Mouse (Mus musculus) ES-E14 (cell line): Measurements from ENCODE around the gene Ell3. TPM values are rescaled to one million over a fixed set of nuclear protein-coding genes. Genes with fewer than 3 reads are reported as not detected.

Experiments
- DNase-seq: peaks from one replicate; pipeline ENCODE4 v3.0.0-alpha.2; 2013; ENCODE audit warnings: low read depth, low spot score
- H3K27ac ChIP-seq: 2 replicates; pipeline ENCODE4 v1.5.1; 2012; ENCODE audit warnings: low read depth, mild to moderate bottlenecking, low read length, moderate library complexity, mixed read lengths; ENCODE audit not compliant: poor library complexity, insufficient read depth, severe bottlenecking
- H3K36me3 ChIP-seq: 2 replicates; pipeline ENCODE4 v1.6.1; 2012; ENCODE audit warnings: mild to moderate bottlenecking, low read length, moderate library complexity, mixed read lengths; ENCODE audit not compliant: control insufficient read depth, poor library complexity, insufficient read depth, severe bottlenecking
- H3K4me1 ChIP-seq, 2 experiments: fragments of 150-350 bp in 1 of 2; sonication (generic) in 1 of 2; 2 replicates each; pipeline ENCODE4 v1.6.1; 2012; ENCODE audit warnings: low read length in 2 of 2, mild to moderate bottlenecking in 1 of 2, mixed read lengths in 1 of 2; ENCODE audit not compliant: control insufficient read depth in 2 of 2, insufficient read depth in 2 of 2, poor library complexity in 1 of 2
- H3K4me3 ChIP-seq, 2 experiments: fragments of 150-350 bp in 1 of 2; sonication (generic) in 1 of 2; 2 replicates each; pipeline ENCODE4 v1.5.1; 2012; ENCODE audit warnings: low read length in 2 of 2, low read depth in 1 of 2, mild to moderate bottlenecking in 1 of 2, mixed read lengths in 1 of 2; ENCODE audit not compliant: insufficient read depth in 1 of 2, poor library complexity in 1 of 2, severe bottlenecking in 1 of 2
- H3K9ac ChIP-seq: 2 replicates; pipeline ENCODE4 v1.6.1; 2012; ENCODE audit warnings: low read depth, mild to moderate bottlenecking, low read length, mixed read lengths; ENCODE audit not compliant: poor library complexity, insufficient read depth, severe bottlenecking
- H3K9me3 ChIP-seq: fragments of 150-350 bp; sonication (generic); 2 replicates; pipeline ENCODE4 v1.6.1; 2012; ENCODE audit warnings: low read depth, mild to moderate bottlenecking, low read length; ENCODE audit not compliant: control insufficient read depth, insufficient read depth
- CHD2 ChIP-seq: IDR thresholded peaks from 2 replicates; pipeline ENCODE4 v1.6.1; 2014; ENCODE audit warnings: mild to moderate bottlenecking, low read depth, low read length, inconsistent platforms
- HCFC1 ChIP-seq: IDR thresholded peaks from 2 replicates; pipeline ENCODE4 v1.6.1; 2012; ENCODE audit warnings: low read length, inconsistent platforms, borderline replicate concordance; ENCODE audit not compliant: insufficient read depth
- MAFK ChIP-seq: IDR thresholded peaks from 2 replicates; pipeline ENCODE4 v1.6.1; 2014; ENCODE audit warnings: mild to moderate bottlenecking, low read depth, low read length, inconsistent platforms; ENCODE audit not compliant: insufficient read depth
- ZC3H11A ChIP-seq: IDR thresholded peaks from 2 replicates; pipeline ENCODE4 v1.6.1; 2012; ENCODE audit warnings: low read depth, mild to moderate bottlenecking, inconsistent platforms, low read length, borderline replicate concordance
- ZNF384 ChIP-seq: IDR thresholded peaks from 2 replicates; pipeline ENCODE4 v1.6.1; 2012; ENCODE audit warnings: low read depth, low read length, inconsistent platforms
- in situ Hi-C, 2 experiments: fragments of 600-800 bp; cut with MboI; formaldehyde crosslinking; loops; one replicate each; pipeline ENCODE4 v1.15.1; 2025; ENCODE audit warnings: low sequenced_read_pairs in 2 of 2, inconsistent platforms in 1 of 2; ENCODE audit not compliant: unreplicated experiment in 2 of 2
- total RNA-seq: library from RNA; depleted of rRNA; stranded (reverse); fragments of 300-350 nt; gene quantifications from 2 replicates; pipeline ENCODE4 v1.2.3, GENCODE M21; 2012

Ell3 gene
- total RNA-seq, 1 experiment, result 7.5 TPM

GRCm38 (mm10) chr2:121418476-121418875 lies 25.6 kb downstream of the Ell3 start:
- Histone ChIP-seq H3K4me1 (peaks cover 3 to 6% of the 10 kb centered on the region in 2 experiments; a peak in 3 of 4 replicates), H3K4me3 (no peak overlapping the region), H3K36me3 (peaks cover 14% of the 10 kb centered on the region), H3K27ac (no peak overlapping the region), H3K9ac (no peak overlapping the region), H3K9me3 (no peaks in the 10 kb centered on the region)
- in situ Hi-C loops, result no loop called here
- TF ChIP-seq ZNF384, result no peak
- no peak for TF ChIP-seq HCFC1
- TF ChIP-seq ZC3H11A, result no peak
- DNase-seq, result no peak

GRCm38 (mm10) chr2:121416356-121416755 lies 27.7 kb downstream of the Ell3 start:
- no peak overlapping the region for H3K4me3 ChIP-seq
- no peak overlapping the region for H3K27ac ChIP-seq
- peaks cover 3 to 6% of the 10 kb centered on the region in 2 experiments; a peak in 3 of 4 replicates for H3K4me1 ChIP-seq
- H3K9ac ChIP-seq, result no peak overlapping the region
- H3K9me3 ChIP-seq, result no peaks in the 10 kb centered on the region
- DNase-seq, result no peak
- TF ChIP-seq CHD2 (no peak), ZC3H11A (no peak), ZNF384 (no peak), HCFC1 (no peak), MAFK (no peak)
- H3K36me3 ChIP-seq, result peaks cover 8% of the 10 kb centered on the region
- in situ Hi-C loops, result no loop called here

- Histone ChIP-seq H3K9me3 (no peaks in the 10 kb centered on the region), H3K27ac (no peak overlapping the region), H3K4me1 (peaks cover 3 to 6% of the 10 kb centered on the region in 2 experiments; a peak in 3 of 4 replicates), H3K36me3 (peaks cover 7% of the 10 kb centered on the region), H3K4me3 (peak overlapping the region in 1 of 2 experiments; percentile 25; a peak in 1 of 4 replicates), H3K9ac (no peak overlapping the region; the same call in 1 of the 2 replicates)
- no peak for DNase-seq
- in situ Hi-C loops, result no loop called here
- no peak for TF ChIP-seq HCFC1
- no peak for TF ChIP-seq ZNF384
- TF ChIP-seq CHD2, result no peak
- TF ChIP-seq MAFK, result no peak
- no peak for TF ChIP-seq ZC3H11A
Measured at GRCm38 (mm10) chr2:121415591-121415990, 28.5 kb downstream of the Ell3 start.

DNA sequence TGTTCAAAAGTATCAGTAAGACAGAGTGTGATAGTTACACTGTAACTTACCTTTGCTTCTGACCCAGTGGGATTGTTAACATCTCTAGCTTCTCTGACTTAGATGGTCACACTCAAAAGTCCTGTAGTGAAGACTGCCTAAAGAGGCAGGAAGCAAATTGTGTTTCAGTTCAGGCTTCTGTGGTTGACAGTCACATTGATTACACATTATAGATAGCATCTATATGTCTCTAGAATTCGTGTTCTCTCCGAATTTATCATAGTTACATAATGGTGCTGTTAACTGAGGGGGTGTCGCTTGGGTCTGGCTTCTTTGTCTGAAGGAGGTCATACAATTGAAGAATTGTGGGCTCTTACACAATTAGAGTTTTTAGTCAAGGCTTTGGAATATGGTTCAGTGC lies 29.0 kb downstream of the Ell3 start:
- Histone ChIP-seq H3K36me3 (peaks cover 5% of the 10 kb centered on the region), H3K4me3 (peak overlapping the region; percentile 25 to 90; a peak in 3 of 4 replicates), H3K4me1 (peaks cover 3 to 6% of the 10 kb centered on the region in 2 experiments; a peak in 3 of 4 replicates), H3K27ac (no peak overlapping the region), H3K9me3 (no peaks in the 10 kb centered on the region), H3K9ac (no peak overlapping the region)
- DNase-seq, result no peak
- TF ChIP-seq CHD2 (no peak), HCFC1 (no peak), MAFK (no peak), ZC3H11A (no peak), ZNF384 (no peak)
- in situ Hi-C loops, result no loop called here

- Histone ChIP-seq H3K36me3 (peaks cover 5% of the 10 kb centered on the region), H3K4me1 (peaks cover 3 to 6% of the 10 kb centered on the region in 2 experiments; a peak in 3 of 4 replicates), H3K9ac (peak overlapping the region; percentile 99), H3K9me3 (no peaks in the 10 kb centered on the region), H3K4me3 (peak overlapping the region; percentile 90 to 99), H3K27ac (peak overlapping the region; percentile 94)
- DNase-seq, result peak; percentile 47
- peak; percentile 92 for TF ChIP-seq ZNF384
- no peak for TF ChIP-seq HCFC1
- no peak for TF ChIP-seq MAFK
- TF ChIP-seq CHD2, result no peak
- in situ Hi-C loops, result no loop called here
Measured at GRCm38 (mm10) chr2:121414139-121414685, 29.9 kb downstream of the Ell3 start.
